Mouse (Mus musculus): Measurements from ENCODE around the gene Snrnp40.

Gene Snrnp40

GRCm38 (mm10) chr4:130379181-130379580 lies 19.2 kb downstream of the Snrnp40 start:
- in situ Hi-C loops (cut with MboI, MseI): loop anchor here (25.0 kb wide), 2 partner anchors 333 to 958 kb away; no protein-coding TSS in a partner anchor

DNA sequence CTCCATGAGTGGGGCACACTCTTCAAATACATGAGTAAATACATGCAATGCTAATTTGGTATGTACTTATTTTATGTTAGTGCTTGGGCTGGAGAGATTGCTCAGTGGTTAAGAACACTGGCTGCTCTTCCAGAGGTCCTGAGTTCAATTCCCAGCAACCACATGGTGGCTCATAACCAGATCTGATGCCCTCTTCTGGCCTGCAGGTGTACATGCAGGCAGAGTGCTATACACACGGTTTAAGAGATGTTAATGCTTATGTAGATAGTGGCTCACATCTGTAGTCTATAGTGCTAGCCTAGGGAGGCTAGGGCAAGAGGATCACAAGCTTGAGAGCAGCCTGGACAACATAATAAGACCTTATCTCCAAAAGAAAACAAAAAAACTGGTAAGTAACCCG lies 20.5 kb downstream of the Snrnp40 start:
- in situ Hi-C loops (cut with MboI, MseI): loop anchor here (5.0 to 25.0 kb wide), 4 partner anchors 252 to 1156 kb away; no protein-coding TSS in a partner anchor

DNA sequence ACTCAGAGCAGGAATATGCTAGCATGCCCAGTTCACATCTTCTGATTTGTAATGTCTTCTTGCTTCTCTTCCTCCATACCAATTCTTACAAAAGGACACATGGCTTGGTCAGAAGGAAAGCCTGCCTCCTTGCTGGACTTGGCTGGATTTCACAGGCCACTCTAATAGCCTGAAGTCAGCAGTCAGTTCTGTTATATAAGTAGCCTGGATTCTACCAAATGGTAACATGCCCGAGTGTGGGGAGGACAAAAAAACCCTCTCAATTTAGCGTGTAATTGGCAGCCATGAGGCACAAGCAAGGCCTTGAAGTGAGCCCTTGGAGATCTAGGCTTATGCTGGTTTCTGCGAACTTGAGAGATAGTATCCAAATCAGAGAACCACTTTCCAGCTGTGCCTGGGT lies 27.3 kb downstream of the Snrnp40 start:
- in situ Hi-C loops (cut with MboI, MseI): loop anchor here (5.0 to 25.0 kb wide), 5 partner anchors 150 to 1162 kb away; no protein-coding TSS in a partner anchor

- in situ Hi-C loops (cut with MboI, MseI): loop anchor here (5.0 to 25.0 kb wide), 5 partner anchors 148 to 1165 kb away; no protein-coding TSS in a partner anchor
Observed at GRCm38 (mm10) chr4:130389496-130389895, 29.6 kb downstream of the Snrnp40 start.

DNA sequence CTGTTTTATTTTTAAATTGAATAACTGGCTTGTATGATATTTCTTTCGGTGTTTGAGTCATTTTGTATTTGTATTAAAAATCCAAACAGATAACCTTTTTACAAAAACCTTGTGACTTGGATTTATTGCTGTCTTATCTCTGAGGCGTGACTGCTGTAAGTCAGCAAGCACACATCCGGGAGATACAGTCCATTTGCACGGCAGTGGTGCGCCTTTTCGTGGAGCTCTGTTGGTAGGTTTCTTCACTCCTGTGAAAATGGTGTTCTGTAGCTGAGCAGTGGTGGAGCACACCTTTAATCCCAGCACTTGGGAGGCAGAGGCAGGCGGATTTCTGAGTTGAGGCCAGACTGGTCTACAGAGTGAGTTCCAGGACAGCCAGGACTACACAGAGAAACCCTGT lies 30.0 kb downstream of the Snrnp40 start:
- in situ Hi-C loops (cut with MboI, MseI): loop anchor here (5.0 to 25.0 kb wide), 5 partner anchors 147 to 1165 kb away; no protein-coding TSS in a partner anchor

DNA sequence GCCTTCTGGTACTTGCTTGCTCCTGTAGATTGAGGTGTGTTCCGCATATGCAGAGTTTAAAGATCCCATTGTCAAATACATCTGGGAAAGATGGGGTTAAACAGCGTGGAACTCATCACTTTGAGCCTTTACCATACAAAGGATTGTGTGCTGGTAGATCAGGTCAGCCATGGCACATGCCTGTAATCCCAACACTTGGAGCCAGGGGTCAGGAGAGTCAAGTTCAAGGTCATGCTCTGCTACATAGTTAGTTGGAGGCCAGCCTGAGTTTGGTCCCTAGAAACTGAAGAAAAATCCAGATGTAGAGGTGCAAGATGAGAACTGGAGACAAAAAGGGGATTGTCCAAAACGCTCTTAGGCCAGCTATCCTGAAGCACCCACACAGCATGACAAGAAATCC lies 31.3 kb downstream of the Snrnp40 start:
- in situ Hi-C loops (cut with MboI, MseI): loop anchor here (25.0 kb wide), 2 partner anchors 321 to 946 kb away; no protein-coding TSS in a partner anchor

Measured in T-helper 2 cell (primary cell).